Mouse (Mus musculus) hindbrain, embryonic 13.5 days (tissue): ENCODE results near the gene Flg2. TPM values are rescaled to one million over a fixed set of nuclear protein-coding genes. Genes with fewer than 3 reads are reported as not detected.

Source experiments
- ATAC-seq: fragments of 200-750 bp; cut with Nextera tagmentation; 2 replicates; pipeline ENCODE4 v1.8.0; 2017; ENCODE audit warnings: moderate TSS enrichment; ENCODE audit not compliant: low FRiP score
- H3K27ac ChIP-seq: fragments of 300-500 bp; sonication (generic); 2 replicates; pipeline ENCODE4 v1.5.1; 2015; ENCODE audit warnings: inconsistent platforms, mild to moderate bottlenecking, moderate library complexity
- H3K27me3 ChIP-seq: fragments of 300-500 bp; sonication (generic); 2 replicates; pipeline ENCODE4 v1.6.1; 2015; ENCODE audit warnings: mild to moderate bottlenecking, inconsistent platforms
- H3K36me3 ChIP-seq: fragments of 300-500 bp; sonication (generic); 2 replicates; pipeline ENCODE4 v1.6.1; 2015; ENCODE audit warnings: mild to moderate bottlenecking, inconsistent platforms
- H3K4me1 ChIP-seq: fragments of 300-500 bp; sonication (generic); replicated peaks from 2 replicates; pipeline ENCODE4 v1.6.1; 2015; ENCODE audit warnings: inconsistent platforms
- H3K4me2 ChIP-seq: fragments of 300-500 bp; sonication (generic); 2 replicates; pipeline ENCODE4 v1.6.1; 2015; ENCODE audit warnings: inconsistent platforms, mild to moderate bottlenecking, moderate library complexity
- H3K4me3 ChIP-seq: fragments of 300-500 bp; sonication (generic); 2 replicates; pipeline ENCODE4 v1.5.1; 2015; ENCODE audit warnings: mild to moderate bottlenecking, inconsistent platforms
- H3K9ac ChIP-seq: fragments of 300-500 bp; sonication (generic); 2 replicates; pipeline ENCODE4 v1.6.1; 2015; ENCODE audit warnings: mild to moderate bottlenecking, inconsistent platforms
- H3K9me3 ChIP-seq: fragments of 300-500 bp; sonication (generic); 2 replicates; pipeline ENCODE4 v1.6.1; 2016; ENCODE audit warnings: inconsistent platforms
- WGBS: fragments of 180-500 bp; shearing (Covaris S2); methylation state at CpG from one replicate; pipeline ENCODE4 v1.1.7; 2015; 5-methylcytosine and 5-hydroxymethylcytosine counted together
- polyA plus RNA-seq: library from polyadenylated mRNA; unstranded; fragments of >200 nt; fragmentation: Nextera tagmentation; extraction: Ambion mirVana; gene quantifications from 2 replicates; pipeline ENCODE4 v1.2.1, GENCODE M21; 2015

Flg2 gene
- polyA plus RNA-seq, result not detected in 2 replicates

DNA sequence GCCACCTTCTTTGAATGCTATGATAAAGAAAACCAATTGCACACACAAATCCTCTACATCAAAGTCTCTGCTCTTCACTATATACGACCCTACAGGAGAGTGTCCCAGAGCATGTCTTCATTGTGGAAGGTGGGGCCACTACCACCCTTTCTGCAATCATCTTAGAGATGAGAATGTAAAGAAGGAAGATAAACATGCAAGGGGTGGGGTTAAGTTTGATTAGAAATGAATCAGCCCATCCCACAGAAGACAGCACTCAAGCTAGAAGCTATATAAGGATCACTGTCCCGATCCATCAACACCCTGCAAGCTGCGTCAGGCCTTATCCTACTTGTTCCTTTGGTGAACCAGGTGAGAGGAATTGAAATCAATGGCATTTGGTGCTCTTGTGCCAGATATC is at the start of gene Flg2:
TSS of gene Flg2 (plus strand) at position 301 of the 400 bp plus-strand sequence.
- H3K9me3 ChIP-seq, result no peaks in the 10 kb centered on the region
- H3K4me3 ChIP-seq, result no peak within 1 kb of the TSS
- H3K27ac ChIP-seq, result no peak within 1 kb of the TSS
- no peak for ATAC-seq
- H3K27me3 ChIP-seq, result no peaks in the 10 kb centered on the region
- no peak within 1 kb of the TSS for H3K9ac ChIP-seq
- H3K36me3 ChIP-seq, result no peaks in the 10 kb centered on the region
- H3K4me2 ChIP-seq, result no peak within 1 kb of the TSS
- H3K4me1 ChIP-seq, result no peaks in the 10 kb centered on the region
- WGBS, result 89% methylated on average over 3 of the region's 3 CpGs

DNA sequence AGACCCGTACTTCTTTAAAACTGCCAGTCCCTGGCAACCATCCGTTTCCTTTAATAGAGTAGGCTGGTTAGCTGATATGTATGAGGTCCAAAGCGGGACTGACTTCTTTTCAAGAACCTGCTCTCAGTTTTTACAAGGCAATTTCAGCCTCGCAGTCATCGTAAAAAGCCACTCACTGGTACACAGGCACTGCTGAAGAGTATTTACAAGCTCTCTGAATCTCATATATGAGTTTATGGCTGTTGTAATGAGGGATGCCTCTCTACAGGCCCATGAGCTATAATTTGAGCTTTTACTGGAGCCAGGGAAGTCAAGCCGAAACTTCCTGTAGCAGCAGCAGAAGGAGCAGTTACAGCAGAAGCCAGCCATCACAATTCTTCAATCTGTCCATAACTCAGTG is 34.6 kb upstream of the Flg2 start:
- Histone ChIP-seq H3K9ac (no peak overlapping the region), H3K36me3 (no peaks in the 10 kb centered on the region), H3K4me1 (no peaks in the 10 kb centered on the region), H3K9me3 (no peaks in the 10 kb centered on the region), H3K4me3 (no peak overlapping the region), H3K27me3 (no peaks in the 10 kb centered on the region), H3K4me2 (no peak overlapping the region), H3K27ac (no peak overlapping the region)
- no peak for ATAC-seq
- 88% methylated on average over 6 of the region's 6 CpGs for WGBS

DNA sequence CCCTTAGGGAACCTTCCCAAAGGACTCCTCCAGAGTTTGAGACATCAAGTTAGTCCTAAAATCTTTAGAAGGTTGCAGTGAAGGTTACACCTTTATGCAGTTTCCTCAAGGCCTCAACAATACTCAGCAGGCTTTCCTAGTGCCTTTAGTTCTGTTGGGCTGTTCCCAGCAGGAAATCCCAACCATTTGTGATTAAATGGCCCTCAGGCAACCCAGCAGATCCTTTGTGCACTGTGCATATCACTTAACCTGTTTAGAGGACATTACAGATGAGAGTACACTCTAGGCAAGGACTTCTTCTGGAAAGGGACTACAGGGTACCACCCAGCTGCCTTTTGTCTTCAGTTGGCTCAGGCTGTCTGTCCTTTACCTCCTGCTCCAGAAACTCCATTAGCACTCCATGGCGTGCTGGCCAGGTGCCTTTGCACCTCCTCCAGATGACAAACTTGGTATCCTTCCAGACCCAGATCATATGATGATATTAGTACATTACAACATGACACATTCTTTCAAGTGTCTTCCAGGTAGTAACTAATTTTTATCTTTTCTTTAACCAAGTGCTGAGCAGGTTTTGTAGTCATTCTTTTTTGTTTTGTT is 34.0 kb upstream of the Flg2 start:
- Histone ChIP-seq H3K9me3 (no peaks in the 10 kb centered on the region), H3K9ac (no peak overlapping the region), H3K4me3 (no peak overlapping the region), H3K4me2 (no peak overlapping the region), H3K36me3 (no peaks in the 10 kb centered on the region), H3K4me1 (no peaks in the 10 kb centered on the region), H3K27me3 (no peaks in the 10 kb centered on the region), H3K27ac (no peak overlapping the region)
- ATAC-seq, result no peak
- 74% methylated on average over 1 of the region's 1 CpGs for WGBS

DNA sequence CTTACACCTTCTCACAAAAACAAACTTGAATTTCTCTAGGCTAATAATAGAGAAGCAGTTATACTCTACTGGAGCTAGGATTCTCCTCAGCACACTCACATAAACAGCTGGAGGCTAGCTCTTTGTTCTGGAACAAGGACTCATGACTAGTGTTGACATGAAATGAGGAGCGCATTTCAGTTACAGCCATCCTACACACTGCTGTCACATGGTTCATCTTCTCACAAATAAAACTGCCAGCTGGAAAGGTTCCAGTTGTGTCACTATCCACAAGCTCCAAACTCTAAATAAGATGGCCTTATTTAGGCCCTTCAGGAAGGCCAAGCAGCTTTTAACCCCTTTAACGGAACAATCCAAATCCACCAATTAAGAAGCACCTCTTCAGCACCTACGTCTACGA is 16.2 kb upstream of the Flg2 start:
- 94% methylated on average over 4 of the region's 4 CpGs for WGBS
- Histone ChIP-seq H3K36me3 (no peaks in the 10 kb centered on the region), H3K4me1 (no peaks in the 10 kb centered on the region), H3K9ac (no peak overlapping the region), H3K4me2 (no peak overlapping the region), H3K4me3 (no peak overlapping the region), H3K27ac (no peak overlapping the region), H3K9me3 (no peaks in the 10 kb centered on the region), H3K27me3 (no peaks in the 10 kb centered on the region)
- no peak for ATAC-seq

DNA sequence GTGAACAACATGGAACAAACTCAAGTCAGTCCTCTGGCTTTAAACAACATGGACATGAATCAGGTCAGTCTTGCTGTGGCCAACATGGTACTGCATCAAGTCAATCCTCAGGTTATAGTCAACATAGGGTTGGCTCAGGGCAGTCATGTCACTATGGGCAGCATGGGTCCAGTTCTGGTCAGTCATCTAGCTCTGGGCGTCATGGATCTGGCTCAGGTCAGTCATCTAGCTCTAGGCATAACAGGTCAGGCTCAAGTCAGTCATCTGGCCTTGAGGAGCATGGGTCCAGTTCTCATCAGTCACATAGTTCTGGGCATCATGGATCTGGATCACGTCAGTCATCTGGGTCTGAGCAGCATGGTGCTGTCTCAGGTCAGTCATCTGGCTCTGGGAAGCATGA is 4.9 kb downstream of the Flg2 start:
- Histone ChIP-seq H3K4me2 (no peak overlapping the region), H3K36me3 (no peaks in the 10 kb centered on the region), H3K27ac (no peak overlapping the region), H3K9ac (no peak overlapping the region), H3K4me3 (no peak overlapping the region), H3K4me1 (no peaks in the 10 kb centered on the region), H3K9me3 (0 out of 2 replicates have a peak, but pooled peaks cover 19% of the 10 kb centered on the region), H3K27me3 (no peaks in the 10 kb centered on the region)
- 81% methylated on average over 2 of the region's 2 CpGs for WGBS
- ATAC-seq, result no peak

DNA sequence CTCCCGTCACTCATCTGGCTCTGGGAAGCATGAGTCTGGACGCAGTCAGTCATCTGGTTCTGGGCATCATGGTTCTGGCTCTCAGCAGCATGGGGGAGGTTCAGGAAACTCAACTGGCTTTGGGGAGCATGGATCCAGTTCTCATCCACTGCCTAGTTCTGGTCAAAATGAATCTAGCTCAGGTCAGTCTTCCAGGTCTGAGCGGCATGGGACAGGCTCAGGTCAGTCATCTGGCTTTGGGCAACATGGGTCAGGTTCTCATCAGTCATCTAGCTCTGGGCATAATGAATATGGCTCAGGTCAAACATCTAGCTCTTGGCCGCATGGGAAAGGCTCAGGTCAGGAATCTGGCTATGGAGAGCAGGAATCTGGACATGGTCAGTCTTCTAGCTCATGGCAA is 5.4 kb downstream of the Flg2 start:
- WGBS, result 96% methylated on average over 4 of the region's 4 CpGs
- no peak overlapping the region for H3K4me3 ChIP-seq
- no peaks in the 10 kb centered on the region for H3K27me3 ChIP-seq
- no peak overlapping the region for H3K4me2 ChIP-seq
- no peak overlapping the region for H3K27ac ChIP-seq
- H3K9ac ChIP-seq, result no peak overlapping the region
- H3K36me3 ChIP-seq, result no peaks in the 10 kb centered on the region
- ATAC-seq, result no peak
- H3K4me1 ChIP-seq, result no peaks in the 10 kb centered on the region
- 0 out of 2 replicates have a peak, but pooled peaks cover 19% of the 10 kb centered on the region for H3K9me3 ChIP-seq

Other genes starting within 250 kb of the Flg2 start
- not detected in 2 replicates for gene Lce3d, start 239.9 kb upstream of the Flg2 start, polyA plus RNA-seq
- gene Lce3e, start 230.2 kb upstream of the Flg2 start, polyA plus RNA-seq, result not detected in 2 replicates
- not detected in 2 replicates for gene Lce3f, start 205.1 kb upstream of the Flg2 start, polyA plus RNA-seq
- 1.1 and 1.6 TPM in 2 replicates for gene Crct1, start 181.6 kb upstream of the Flg2 start, polyA plus RNA-seq
- gene Lce1m, start 178.2 kb upstream of the Flg2 start, polyA plus RNA-seq, result not detected in 2 replicates
- not detected in 2 replicates for gene Gm4858, start 128.5 kb upstream of the Flg2 start, polyA plus RNA-seq
- gene Crnn, start 52.5 kb upstream of the Flg2 start, polyA plus RNA-seq, result not detected in 2 replicates
- gene Flg, start 76.2 kb downstream of the Flg2 start, polyA plus RNA-seq, result not detected in 2 replicates
- gene Hrnr, start 122.5 kb downstream of the Flg2 start, polyA plus RNA-seq, result not detected in 2 replicates
- not detected in 2 replicates for gene Rptn, start 196.4 kb downstream of the Flg2 start, polyA plus RNA-seq
- gene Tchh, start 245.1 kb downstream of the Flg2 start, polyA plus RNA-seq, result 0.95 and 1.2 TPM in 2 replicates